Mouse (Mus musculus): ENCODE data around the gene Eif3g. TPM values are rescaled to one million over a fixed set of nuclear protein-coding genes. Genes with fewer than 3 reads are reported as not detected.

Gene Eif3g
- polyA plus RNA-seq, 1 experiment from 2014 or later, result 337 TPM

DNA sequence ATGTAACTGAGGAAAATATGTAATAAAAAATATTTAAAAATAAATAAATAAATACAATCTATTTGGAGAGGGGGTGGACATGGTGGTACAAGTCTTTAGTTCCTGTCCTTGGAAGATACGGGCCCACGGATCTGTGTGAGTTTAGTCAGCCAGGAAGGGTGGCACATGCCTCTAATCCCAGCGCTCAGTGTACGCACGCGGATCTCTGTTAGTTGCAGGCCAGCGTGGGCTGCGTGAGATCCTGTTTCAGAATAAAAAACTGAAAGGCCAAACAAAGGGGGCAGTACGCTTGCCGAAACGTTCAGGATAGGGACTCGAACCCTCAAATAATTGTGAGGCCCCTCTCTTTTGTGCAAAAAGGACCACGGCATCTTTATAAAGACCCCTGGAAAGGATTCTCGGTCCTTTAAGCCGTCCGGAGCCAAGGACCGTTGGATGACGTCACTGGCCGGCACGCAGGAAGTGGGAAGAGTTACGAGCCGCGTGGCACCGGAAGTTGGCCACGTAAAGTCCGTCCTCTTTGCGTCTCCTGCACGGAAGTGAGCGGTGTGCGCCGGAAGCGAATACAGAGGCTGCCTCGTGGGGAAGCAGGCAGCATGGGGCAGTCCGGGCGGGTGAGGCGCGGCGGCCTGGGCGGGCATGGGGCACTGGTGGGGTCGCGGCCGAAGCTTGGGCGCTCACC, 10.6 kb downstream of the Eif3g start, which contains the start of gene Ppan:
TSS of gene Ppan (plus strand) at position 472 of the 682 bp plus-strand sequence.
- H3K27me3 ChIP-seq, result no peaks in the 10 kb centered on the region
- peak within 1 kb of the TSS; percentile 85 for H3K9ac ChIP-seq
- H3K27ac ChIP-seq, result peak within 1 kb of the TSS; percentile 93
- peaks cover 35% of the 10 kb centered on the region for H3K36me3 ChIP-seq
- peaks cover 7% of the 10 kb centered on the region for H3K4me1 ChIP-seq
- peak; percentile 95 for ATAC-seq (ENCODE audit: insufficient number of reproducible peaks, insufficient read depth, low FRiP score, low TSS enrichment)
- under 1% methylated on average over 43 of the region's 43 CpGs for WGBS
- H3K9me3 ChIP-seq, result no peaks in the 10 kb centered on the region
- peak within 1 kb of the TSS; percentile 97 for H3K4me3 ChIP-seq
- peak within 1 kb of the TSS; percentile 85 for H3K4me2 ChIP-seq (replicated peaks)

DNA sequence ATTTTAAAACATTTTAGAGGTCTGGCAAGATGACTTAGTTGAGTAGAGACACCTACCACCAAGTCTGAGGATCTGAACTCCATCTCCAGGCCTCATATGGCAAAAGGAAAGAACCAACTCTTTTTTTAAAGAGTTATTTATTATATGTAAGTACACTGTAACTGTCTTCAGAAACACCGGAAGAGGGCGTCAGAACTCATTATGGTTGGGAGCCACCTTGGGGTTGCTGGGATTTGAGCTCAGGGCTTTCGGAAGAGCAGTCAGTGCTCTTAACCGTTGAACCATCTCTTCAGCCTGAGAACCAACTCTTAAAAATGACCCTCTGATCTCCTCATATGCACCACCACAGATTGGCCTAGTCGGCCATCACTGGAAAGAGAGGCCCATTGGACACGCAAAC, 11.2 kb downstream of the Eif3g start:
- Histone ChIP-seq H3K4me1 (peaks cover 7% of the 10 kb centered on the region), H3K9ac (no peak overlapping the region), H3K4me2 (replicated peaks) (peak overlapping the region; percentile 85), H3K9me3 (no peaks in the 10 kb centered on the region), H3K36me3 (peaks cover 29% of the 10 kb centered on the region), H3K4me3 (no peak overlapping the region), H3K27me3 (no peaks in the 10 kb centered on the region), H3K27ac (no peak overlapping the region; the same call in 1 of the 2 replicates)
- ATAC-seq (ENCODE audit: insufficient number of reproducible peaks, insufficient read depth, low FRiP score, low TSS enrichment), result no peak
- 86% methylated on average over 6 of the region's 6 CpGs for WGBS

DNA sequence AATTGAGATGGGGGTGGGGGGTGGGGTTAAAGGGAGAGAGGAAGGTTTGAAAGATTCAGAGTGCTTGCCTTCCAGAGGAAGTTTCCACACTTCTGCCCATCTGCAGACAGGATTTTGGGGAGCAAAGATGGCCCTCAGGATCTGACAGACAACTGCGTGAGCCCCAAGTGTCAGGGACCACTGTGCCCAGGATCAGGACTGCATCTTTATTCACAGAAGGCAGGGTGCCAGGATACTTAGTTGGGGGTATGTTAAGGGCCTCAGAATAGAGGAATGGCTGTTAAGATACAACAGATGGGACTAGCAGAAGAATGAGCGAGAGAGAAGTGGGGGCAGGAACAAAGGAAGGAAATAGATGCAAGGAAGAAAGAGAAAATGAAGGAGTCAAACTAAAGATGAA, 11.9 kb downstream of the Eif3g start:
- peaks cover 22% of the 10 kb centered on the region for H3K36me3 ChIP-seq
- H3K9me3 ChIP-seq, result no peaks in the 10 kb centered on the region
- H3K9ac ChIP-seq, result no peak overlapping the region
- H3K27ac ChIP-seq, result no peak overlapping the region
- no peak overlapping the region for H3K4me2 ChIP-seq (replicated peaks)
- ATAC-seq (ENCODE audit: insufficient number of reproducible peaks, insufficient read depth, low FRiP score, low TSS enrichment), result no peak
- WGBS, result 90% methylated on average over 2 of the region's 2 CpGs
- H3K4me1 ChIP-seq, result peaks cover 7% of the 10 kb centered on the region
- H3K4me3 ChIP-seq, result no peak overlapping the region
- no peaks in the 10 kb centered on the region for H3K27me3 ChIP-seq

DNA sequence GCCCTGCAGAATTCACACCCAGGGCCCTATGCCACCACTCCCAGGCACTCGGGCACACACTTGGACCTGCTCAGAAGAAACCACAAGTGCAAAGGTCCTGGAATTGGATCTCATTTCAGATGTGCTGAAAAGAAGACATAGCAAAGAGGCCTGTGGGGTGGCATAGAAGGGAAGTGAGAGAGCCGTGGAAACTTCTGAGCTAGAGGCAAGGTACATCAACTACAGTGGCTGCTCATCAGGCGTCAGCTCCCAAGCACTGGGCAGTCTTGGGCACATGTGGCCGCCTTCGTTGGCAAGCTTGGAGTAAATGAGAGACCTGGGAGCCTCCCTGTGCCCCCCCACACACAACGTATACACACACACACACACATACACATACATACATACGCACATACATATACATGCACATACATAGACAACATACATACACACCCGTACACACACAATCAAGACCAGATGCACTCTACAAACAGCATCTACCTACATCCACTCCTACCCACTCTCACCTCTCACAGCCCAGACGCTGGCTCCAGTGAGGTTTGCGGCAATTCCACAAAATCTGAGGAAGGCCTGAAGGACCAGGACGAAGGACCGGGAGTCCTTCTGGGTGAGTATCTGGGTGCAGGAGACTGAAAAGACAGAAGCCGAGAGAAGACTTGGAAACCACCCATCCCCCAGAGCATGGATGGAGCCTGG, 19.2 kb downstream of the Eif3g start, which contains the start of gene Angptl6:
TSS of gene Angptl6 (minus strand) at position 631 of the 696 bp plus-strand sequence.
- Histone ChIP-seq H3K36me3 (no peaks in the 10 kb centered on the region), H3K9ac (peak within 1 kb of the TSS; percentile 56), H3K27ac (peak within 1 kb of the TSS; percentile 81), H3K4me3 (peak within 1 kb of the TSS; percentile 36), H3K4me2 (replicated peaks) (peak within 1 kb of the TSS; percentile 49), H3K27me3 (no peaks in the 10 kb centered on the region), H3K4me1 (no peaks in the 10 kb centered on the region), H3K9me3 (no peaks in the 10 kb centered on the region)
- ATAC-seq (ENCODE audit: insufficient number of reproducible peaks, insufficient read depth, low FRiP score, low TSS enrichment), result no peak
- WGBS, result 93% methylated on average over 13 of the region's 13 CpGs

DNA sequence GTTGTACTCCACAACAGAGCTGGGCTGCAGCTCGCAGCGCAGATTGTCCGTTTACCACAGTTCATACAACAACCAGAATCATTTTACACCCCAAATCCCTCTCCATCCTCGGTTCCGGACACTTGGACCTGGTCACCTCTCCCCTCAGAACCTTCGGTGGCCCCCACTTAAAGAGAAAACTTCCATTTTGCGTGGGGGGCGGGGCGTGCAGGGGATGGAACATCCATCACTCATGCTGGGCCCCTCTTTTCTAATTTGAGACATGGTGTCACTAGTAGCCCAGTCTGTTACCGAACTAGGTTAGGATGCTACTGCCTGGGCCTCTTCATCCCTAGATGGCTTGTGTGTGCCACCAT, 19.7 kb downstream of the Eif3g start:
- Histone ChIP-seq H3K27ac (peak overlapping the region; percentile 81), H3K4me2 (replicated peaks) (peak overlapping the region; percentile 49), H3K4me3 (peak overlapping the region; percentile 36), H3K9me3 (no peaks in the 10 kb centered on the region), H3K36me3 (no peaks in the 10 kb centered on the region), H3K4me1 (no peaks in the 10 kb centered on the region), H3K27me3 (no peaks in the 10 kb centered on the region), H3K9ac (peak overlapping the region; percentile 56)
- 21% methylated on average over 10 of the region's 10 CpGs for WGBS
- no peak for ATAC-seq (ENCODE audit: insufficient number of reproducible peaks, insufficient read depth, low FRiP score, low TSS enrichment)

DNA sequence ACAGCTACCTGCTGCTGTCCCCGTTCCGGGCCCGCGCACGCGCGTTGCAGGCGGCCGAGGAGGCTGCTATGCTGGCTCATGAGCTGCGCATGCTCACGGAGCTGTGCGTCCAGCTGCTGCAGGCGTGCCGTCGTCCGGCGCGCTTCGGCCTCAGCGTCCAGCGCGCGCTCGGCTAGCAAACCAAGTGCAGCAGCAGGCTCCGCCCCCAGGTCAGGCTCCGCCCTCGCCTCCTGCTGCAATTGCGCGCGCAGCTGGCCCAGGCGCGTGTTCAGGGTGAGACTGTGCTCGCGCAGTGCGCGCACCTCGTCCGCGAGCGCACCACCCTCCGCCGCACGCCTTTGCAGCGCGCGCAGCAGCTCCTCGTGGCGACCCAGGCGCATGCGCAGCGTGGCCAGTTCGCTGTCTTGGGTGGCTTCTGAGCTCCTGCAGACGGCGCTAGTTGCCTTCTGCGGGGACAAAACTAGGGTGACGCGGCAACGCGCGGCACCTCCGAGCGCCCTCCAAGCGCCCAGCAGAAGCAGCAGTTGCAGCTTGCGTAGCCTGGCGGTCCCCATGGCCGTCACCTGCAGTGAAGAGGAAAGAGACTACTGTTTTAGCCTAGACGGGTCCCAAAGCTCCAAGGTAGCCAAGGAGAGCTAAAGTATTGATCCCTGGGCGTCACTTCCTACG, 20.2 kb downstream of the Eif3g start:
- H3K4me2 ChIP-seq (replicated peaks), result peak overlapping the region; percentile 49
- H3K27ac ChIP-seq, result peak overlapping the region; percentile 81
- H3K36me3 ChIP-seq, result no peaks in the 10 kb centered on the region
- peak overlapping the region; percentile 56 for H3K9ac ChIP-seq
- WGBS, result under 1% methylated on average over 69 of the region's 69 CpGs
- no peaks in the 10 kb centered on the region for H3K27me3 ChIP-seq
- ATAC-seq (ENCODE audit: insufficient number of reproducible peaks, insufficient read depth, low FRiP score, low TSS enrichment), result peak; percentile 93
- peak overlapping the region; percentile 36 for H3K4me3 ChIP-seq
- no peaks in the 10 kb centered on the region for H3K4me1 ChIP-seq
- H3K9me3 ChIP-seq, result no peaks in the 10 kb centered on the region

DNA sequence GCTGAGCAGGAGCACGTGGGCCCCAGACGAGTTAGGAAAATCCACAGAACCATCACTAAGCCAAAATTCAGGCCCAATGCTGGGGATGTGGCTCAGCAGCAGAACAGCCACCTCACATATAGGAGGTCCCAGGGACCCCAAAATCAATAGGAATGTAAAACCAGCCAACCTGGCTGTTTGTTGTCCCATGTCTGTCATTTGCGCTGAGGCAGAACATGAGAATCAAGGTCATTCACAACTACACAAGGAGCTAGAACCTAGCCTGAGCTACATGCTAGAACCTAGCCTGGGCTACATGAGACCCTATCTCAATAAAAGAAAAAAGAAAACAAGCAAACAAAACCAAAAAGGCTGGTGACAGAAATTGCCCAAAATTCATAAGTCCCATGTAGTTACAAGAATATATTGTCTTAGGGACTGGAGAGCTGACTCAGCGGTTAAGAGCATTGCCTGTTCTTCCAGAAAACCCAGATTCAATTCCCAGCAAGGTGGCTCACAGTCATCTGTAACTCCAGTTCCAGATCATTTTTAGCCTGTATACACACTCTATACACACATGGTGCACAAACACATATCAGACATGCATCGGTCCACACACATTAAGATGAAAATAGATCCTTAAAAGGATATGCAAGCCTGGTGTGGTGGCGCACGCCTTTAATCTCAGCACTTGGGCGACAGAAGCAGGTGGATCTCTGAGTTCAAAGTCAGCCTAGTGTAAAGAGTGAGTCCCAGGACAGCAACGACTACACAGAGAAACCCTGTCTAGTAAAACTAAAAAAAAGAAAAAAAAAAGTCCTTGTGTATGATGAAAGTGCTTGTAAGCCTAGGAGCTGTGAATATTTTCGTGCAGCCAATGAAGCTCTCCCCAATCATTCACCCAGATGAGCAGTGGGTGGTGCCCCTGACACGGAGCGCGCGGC, 21.0 kb downstream of the Eif3g start:
- no peak for ATAC-seq (ENCODE audit: insufficient number of reproducible peaks, insufficient read depth, low FRiP score, low TSS enrichment)
- H3K9me3 ChIP-seq, result no peaks in the 10 kb centered on the region
- 36% methylated on average over 14 of the region's 14 CpGs for WGBS
- peak overlapping the region; percentile 36 for H3K4me3 ChIP-seq
- peak overlapping the region; percentile 34; the same call in 1 of the 2 replicates for H3K9ac ChIP-seq
- no peaks in the 10 kb centered on the region for H3K36me3 ChIP-seq
- H3K27me3 ChIP-seq, result no peaks in the 10 kb centered on the region
- peak overlapping the region; percentile 49 for H3K4me2 ChIP-seq (replicated peaks)
- no peak overlapping the region for H3K27ac ChIP-seq
- no peaks in the 10 kb centered on the region for H3K4me1 ChIP-seq

DNA sequence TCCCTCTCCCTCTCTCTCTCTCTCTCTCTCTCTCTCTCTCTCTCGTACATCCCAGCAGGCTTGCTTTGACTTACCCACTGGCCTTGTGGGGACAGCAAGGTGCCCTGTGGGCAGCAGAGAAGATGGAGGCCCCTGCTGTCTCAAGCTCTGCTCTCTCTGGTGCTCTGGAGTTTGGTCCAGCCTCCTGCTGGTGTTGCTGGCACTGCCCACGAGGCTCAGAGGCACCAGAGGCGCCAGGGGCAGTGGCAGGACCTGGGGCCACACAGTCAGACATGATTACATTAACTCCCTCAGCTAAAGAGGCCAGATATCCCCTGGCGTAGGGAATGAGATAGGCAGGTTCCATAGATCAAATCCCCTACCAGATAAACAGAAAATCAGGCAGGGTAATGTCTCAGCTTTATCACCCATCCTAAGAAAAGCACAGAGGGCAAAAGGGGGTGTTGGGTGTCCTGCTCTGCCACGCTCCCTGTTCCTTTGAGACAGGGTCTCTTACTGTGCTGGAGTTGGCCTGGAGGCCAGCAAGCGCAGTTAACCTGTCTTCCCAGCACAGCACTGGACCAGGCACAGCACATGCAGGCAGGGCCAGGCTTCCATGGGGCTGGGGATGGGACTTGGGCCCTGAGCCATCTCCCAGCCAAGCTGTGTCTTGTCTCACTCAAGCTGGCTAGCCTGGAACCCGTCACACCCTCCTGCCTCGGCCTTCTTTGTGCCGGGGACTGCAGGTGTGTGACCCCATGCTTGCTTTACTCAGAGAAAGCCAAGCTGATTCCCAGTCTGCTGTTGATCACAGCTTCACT, 21.9 kb downstream of the Eif3g start:
- ATAC-seq (ENCODE audit: insufficient number of reproducible peaks, insufficient read depth, low FRiP score, low TSS enrichment), result no peak
- Histone ChIP-seq H3K36me3 (no peaks in the 10 kb centered on the region), H3K9ac (no peak overlapping the region), H3K27me3 (peaks cover 2% of the 10 kb centered on the region; the same call in 1 of the 2 replicates), H3K4me1 (no peaks in the 10 kb centered on the region), H3K9me3 (no peaks in the 10 kb centered on the region), H3K4me3 (no peak overlapping the region), H3K27ac (no peak overlapping the region), H3K4me2 (replicated peaks) (no peak overlapping the region)
- 72% methylated on average over 9 of the region's 9 CpGs for WGBS

DNA sequence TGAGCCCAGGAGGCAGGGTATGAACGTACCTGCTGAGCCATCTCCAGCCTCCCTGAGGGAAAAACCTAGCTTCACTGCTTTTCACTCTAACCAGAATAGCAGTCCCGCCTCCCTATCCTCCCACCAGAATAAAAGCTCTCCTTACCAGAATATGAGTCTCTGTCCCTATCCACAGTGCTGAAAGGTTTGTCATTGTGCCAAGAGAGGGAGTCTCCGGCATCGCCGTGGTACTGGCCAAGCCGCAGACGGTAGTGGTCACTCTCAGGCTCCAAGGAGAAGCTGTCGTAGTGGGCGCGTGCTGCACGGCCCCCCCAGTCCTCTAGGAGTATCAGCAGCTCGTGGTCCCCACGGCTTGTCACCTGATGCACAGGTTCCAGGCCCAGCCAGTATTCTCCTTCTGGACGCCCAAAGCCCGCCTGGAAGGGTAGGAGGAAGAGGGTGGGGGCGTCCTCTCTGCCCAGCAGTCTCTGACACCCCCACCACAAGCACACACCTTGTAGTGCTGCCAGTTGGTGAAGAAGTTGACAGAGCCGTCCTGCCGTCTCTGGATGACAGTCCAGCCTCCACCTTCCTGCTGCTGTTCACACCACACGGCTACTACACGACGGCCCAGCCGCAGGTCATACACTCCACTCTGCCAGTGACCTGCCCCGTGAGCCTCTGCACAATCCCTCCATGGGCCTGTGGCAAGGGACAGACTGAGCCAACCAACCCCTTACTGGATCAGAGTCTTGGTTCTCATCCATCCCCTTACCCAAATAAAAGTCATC, 23.2 kb downstream of the Eif3g start:
- no peaks in the 10 kb centered on the region for H3K9me3 ChIP-seq
- no peak overlapping the region for H3K4me2 ChIP-seq (replicated peaks)
- no peak overlapping the region for H3K27ac ChIP-seq
- H3K4me3 ChIP-seq, result no peak overlapping the region
- no peak overlapping the region for H3K9ac ChIP-seq
- H3K36me3 ChIP-seq, result no peaks in the 10 kb centered on the region
- peaks cover 15% of the 10 kb centered on the region for H3K27me3 ChIP-seq
- ATAC-seq (ENCODE audit: insufficient number of reproducible peaks, insufficient read depth, low FRiP score, low TSS enrichment), result no peak
- WGBS, result 64% methylated on average over 23 of the region's 23 CpGs
- H3K4me1 ChIP-seq, result no peaks in the 10 kb centered on the region

DNA sequence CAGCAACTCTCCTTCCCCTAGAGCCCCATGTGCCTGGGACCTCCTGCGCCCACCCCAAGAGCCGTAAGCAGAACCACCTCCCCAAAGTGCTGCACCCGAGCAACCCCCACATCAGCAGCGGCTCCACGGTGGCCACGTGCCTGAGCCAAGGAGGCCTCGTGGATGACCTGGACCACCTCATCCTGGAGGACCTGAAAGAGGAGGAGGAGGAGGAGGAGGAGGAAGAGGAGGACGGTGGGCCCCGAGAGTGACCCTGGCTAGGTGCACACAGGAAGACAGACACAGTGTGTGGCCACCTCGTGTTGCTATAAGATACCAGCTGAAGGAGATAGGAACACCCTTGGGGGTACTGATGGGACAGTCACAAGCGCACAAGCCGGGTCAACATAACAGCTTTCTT, 24.9 kb downstream of the Eif3g start:
- 82% methylated on average over 12 of the region's 12 CpGs for WGBS
- Histone ChIP-seq H3K4me2 (replicated peaks) (no peak overlapping the region), H3K27ac (no peak overlapping the region), H3K36me3 (no peaks in the 10 kb centered on the region), H3K9ac (no peak overlapping the region), H3K9me3 (no peaks in the 10 kb centered on the region), H3K4me3 (no peak overlapping the region), H3K4me1 (no peaks in the 10 kb centered on the region), H3K27me3 (peaks cover 32% of the 10 kb centered on the region)
- no peak for ATAC-seq (ENCODE audit: insufficient number of reproducible peaks, insufficient read depth, low FRiP score, low TSS enrichment)

Measured in embryonic facial prominence, embryonic 12.5 days (tissue).